Mouse (Mus musculus) fibroblast of lung, adult 2 months (primary cell): ENCODE data around the gene Fam24a.

Experiments used
- DNase-seq: peaks from one replicate; pipeline ENCODE4 v3.0.0-alpha.2; 2011; ENCODE audit warnings: low read depth

Fam24a gene

DNA sequence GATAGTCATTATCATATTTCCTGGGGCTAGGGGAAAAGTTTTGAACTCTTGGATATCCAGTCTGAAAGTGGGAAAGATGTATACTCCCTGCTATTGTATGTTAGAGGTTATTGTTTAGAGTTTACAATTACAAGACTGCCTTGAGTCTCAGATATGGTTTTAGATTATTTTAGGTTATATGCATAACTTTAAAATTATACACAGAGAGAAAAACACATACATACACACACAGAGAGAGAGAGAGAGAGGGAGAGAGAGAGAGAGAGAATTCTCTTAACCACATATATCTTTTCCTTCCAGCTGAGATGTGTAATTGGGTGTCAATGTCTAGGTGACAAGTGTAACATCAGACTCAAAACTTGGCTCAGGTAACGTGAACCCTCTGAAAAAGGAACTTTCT is at the start of gene Fam24a:
Fam24a (plus strand) TSS at position 301 of the 400 bp plus-strand sequence.
- DNase-seq = no peak

DNA sequence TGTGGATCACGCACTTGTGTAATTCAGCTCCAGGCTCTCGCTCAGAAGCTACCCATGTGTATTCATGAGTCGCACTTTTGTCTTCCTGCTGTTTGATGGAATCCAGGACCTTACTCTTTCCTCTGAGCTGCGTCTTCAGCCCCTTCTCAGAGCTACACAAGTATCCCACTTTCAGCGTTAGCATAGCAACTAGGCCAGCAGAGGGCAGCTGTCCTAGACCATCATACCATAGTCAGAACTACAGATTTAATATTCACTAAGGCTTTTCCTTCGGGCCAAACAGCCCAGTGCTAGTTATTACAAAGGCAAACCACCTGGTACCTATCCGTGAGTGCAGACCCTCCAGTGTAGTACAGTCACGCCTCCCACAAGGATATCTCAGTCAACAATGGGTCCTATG is 36.5 kb upstream of the Fam24a start:
- DNase-seq = no peak

DNA sequence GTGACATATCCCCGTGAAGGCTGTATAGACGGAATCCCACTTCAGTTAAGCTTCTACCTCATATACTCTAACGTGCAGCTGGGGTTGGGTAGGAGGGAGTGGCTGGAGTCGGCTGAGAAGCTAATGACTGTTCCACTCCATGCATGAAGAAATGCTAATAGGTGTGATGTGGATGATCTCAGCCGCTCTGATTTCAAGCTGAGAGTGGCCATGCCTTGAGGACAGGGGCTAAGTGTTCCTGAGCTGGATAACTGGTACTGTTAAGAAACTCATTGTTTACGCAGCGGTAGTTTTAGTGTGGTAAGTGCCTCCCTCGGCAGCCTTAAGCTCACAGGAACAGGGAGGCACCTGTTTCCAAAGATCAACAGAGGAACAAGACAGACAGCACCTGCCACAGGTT is 30.3 kb upstream of the Fam24a start:
- no peak for DNase-seq

DNA sequence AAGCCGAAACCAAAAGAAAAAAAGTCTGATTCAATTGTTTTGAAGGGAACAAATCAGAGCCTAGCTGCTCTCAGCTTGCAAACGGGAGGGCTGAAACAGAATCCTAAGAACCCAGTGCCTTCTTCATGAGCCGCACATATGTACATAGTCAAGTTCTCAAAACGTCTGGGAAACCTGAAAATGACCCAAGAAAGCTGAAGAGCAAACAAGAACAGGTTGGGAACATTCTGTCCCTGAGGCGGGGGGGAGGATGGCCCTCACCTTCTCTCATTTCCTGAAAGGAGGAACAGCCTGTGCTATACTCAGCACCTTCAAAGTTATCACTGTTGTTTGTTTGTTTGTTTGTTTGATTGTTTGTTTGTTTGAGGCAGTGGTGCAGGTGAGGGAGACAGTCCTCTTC is 26.9 kb upstream of the Fam24a start:
- no peak for DNase-seq

DNA sequence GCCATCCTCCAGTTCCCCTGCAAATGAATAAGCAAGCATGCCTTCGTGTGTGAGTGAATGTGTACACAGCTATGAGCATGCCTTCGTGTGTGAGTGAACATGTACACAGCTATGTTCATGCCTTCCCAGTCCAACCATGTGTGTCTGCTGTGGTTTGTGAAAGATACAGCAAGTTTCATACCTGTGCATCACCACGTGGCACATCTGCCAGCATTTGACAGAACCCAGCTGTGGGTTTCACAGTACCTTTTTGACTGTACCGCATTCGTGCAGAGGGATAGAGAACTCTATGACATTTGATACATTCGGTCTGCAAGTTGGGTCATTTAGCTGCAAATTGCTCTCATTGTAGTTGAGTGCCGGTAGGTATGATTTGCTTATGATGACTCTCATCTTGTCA is 19.2 kb upstream of the Fam24a start:
- DNase-seq = no peak

DNA sequence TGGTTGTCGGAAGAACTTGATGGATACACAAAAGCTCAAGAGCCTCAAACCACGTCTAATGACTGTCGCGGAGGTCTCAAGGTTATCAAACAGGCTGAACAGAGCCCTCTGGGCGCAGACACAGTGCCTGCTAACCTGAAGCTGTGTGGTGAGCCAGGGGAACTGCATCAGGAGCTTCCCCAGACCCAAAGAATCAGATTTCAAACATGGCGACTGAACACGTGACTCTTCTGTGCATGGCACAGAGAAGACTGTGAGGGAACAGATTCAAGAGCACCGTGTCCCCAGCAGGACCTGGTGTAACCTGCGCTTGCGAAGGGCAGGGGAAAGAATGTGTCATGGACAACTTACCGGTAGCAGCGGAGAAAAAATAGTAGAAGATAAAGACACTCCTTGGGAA is 16.1 kb upstream of the Fam24a start:
- DNase-seq = no peak

DNA sequence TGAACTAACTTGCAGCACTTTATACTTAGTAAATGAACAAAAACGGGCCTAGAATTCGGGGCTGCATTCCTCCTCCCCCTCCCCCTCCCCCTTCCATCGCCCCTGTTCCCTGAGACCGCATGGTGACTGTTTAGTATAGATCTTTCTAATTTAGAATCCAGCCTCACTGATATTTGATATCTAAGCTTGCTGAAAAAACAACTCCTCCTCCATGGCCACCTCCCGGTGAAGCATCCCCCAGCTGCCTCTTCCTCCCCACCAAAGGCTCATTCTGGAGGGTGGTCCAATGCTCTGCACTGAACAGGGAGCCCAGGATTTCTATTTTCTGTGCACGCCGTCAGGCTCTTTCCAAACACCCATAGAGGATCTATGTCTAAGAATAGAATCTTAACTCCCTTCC is 15.3 kb upstream of the Fam24a start:
- DNase-seq = no peak

DNA sequence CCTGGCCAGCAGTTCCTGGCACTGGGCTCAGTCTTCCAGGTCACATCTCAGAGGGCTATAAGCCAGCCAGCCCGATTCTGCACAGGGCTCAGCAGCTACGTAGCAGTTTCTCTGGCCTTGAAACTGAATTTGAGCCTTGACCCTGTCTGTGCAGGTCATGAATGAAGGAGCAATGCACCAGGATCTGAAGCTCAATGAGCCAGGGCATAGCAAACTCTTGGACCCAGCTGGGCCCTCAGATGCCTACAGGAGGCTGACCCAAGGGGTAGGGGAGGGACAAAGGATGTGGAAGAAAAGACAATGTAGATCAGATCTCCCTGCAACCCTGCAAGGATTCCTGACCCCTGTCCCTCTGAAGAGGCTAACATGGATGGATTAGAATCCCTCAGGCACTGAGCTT is 11.5 kb upstream of the Fam24a start, which contains the start of gene Cuzd1:
Cuzd1 (minus strand) TSS at position 101 of the 400 bp plus-strand sequence.
- DNase-seq = no peak

DNA sequence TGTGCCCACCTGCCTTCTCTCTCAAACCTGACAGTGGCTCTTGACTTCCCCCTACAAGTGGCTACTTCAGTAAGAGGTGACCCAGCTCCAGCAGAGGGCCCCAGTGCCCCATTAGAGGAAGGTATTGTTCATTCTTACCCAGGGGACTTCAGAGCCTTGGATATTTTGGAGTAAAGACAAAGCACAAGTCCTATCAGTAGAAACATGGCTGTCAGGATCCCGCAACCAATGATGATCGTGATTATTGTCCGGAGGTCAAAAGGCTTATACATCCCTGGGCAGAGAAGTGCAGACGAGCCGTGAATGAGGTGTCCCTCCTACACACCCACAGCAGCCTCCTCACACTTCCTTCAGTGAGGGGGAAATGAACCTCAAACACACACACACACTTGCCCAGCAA is 6.6 kb upstream of the Fam24a start:
- DNase-seq = no peak

DNA sequence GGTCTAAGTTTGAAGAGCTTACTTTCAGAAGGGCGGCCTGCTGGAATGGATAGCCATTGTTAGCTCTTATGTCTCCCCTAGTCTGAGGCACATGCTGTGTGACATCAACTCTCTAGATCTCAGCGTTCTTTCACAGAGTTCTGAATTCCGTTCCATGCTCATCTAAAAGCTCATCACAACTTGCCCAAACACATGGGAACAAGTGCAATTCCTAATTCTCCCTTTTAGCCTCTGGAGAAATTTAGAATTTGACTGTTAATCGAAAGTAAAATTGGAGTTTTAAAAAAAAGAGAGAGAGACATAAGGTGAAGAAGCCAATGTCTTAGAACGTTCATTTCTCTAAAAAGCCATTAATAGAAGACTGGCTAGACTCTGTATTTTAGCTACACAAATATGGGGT is 4.2 kb upstream of the Fam24a start, which contains the start of gene Fam24b:
Fam24b (minus strand) TSS at position 101 of the 400 bp plus-strand sequence.
- no peak for DNase-seq

DNA sequence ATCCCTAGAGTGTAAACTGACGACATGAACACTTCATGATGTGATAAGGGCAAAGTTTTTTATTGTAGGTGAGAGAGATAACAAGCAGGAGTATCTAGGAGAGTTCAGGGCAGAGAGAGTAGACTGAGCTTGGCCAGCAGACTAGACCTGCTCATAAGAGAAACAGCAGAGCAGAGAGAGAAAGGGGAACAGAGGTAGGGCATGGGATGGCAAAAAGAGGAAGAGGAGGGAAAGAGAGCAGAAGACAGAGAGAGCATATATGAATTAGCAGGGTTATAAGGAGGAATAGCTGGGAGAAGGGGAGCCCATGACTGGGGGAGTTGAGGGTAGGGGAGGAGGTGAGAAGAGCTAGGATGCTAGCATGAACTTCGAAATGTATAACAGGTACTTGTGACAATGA is 2.0 kb upstream of the Fam24a start:
- DNase-seq = no peak

DNA sequence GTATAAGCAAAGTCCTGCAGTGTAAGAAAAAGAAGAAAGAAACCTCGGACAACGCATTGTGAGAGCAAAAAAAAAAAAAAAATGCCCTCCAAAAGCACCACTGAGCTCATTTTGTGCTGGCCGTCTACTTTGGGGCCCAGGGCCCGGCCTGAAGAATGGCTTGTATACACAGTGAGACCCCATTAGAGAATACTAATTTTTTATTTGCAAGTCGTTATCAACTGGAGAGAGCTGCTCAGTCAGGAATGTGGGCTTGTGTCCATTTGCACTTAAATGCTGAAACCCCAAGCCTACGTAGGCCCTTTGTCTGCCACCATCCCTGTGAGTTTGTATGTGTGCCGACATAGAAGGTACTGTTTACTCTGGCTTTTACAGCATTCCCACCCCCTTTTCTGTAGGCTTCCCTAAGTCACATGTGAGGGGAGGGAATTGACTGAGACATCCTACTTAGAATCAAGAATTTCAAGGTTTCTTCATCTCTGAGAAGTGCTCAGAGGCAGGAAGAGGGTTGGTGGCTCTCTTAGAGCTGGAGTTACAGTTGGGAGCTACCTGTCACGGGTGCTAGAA is 3.9 kb downstream of the Fam24a start:
- no peak for DNase-seq

DNA sequence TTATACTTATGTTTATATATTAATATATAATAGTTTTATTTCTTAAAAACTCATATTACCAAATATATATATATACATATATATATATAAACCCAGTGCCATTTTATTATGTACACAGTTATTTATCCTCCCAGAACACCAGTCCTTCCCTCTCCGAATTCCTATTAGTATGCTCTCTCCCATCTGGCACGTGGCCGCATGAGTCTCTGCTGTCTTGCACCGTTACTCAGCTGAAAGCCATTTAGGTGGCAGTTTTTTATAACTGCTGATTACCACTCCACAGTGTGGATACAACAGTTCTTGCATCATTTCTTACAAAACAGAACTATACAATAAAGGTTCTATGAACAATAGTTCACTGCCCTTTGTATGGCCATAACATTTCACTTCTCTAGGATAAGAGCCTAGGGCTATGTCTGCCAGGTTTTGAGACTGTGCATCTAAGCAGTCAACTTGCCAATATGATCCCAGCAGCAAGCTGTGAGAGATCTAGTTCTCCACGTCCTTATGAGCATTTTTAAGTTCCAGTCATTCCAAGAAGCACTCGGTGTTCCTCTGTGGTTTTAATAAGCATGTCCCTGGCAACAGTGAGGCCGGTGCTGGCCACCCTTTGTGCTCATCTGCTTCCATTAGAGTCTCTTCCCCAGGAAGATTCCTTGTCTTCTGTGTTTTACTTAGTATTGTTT is 12.3 kb downstream of the Fam24a start:
- no peak for DNase-seq

DNA sequence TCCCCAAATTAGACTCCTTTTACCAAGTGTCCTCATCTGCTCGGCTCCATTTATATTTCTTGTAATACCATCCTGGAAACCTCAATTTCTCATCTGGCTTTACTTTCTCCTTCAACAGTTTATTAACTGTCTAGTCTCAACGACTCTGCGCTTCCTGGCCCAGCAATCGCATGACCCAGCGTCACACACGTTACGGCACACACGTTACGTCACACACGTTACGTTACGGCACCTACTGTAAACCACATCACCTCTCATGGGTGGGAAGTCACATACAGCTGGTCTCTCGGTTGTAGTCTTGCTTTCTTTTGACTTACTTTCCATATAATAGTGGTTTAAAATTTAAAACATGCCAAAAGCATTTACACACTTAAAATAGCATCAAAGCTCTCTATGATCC is 22.4 kb downstream of the Fam24a start:
- no peak for DNase-seq

DNA sequence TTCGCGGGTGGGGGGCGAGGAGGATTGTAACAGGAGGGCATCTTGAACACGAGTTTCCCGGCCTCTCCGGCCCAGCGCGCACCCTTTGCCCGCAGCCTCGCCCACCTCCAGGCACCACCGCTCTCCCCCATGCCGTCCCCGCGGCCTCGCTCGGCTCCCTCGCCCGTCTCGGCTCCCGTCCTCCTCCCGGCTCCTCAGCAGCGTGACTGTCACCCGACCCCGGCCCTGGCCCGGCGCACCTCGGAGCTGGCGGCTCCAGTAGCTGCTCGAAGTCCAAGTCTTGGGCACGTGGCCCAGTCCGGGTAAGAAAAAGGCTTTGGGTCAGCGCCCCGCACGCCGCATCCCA is 28.6 kb downstream of the Fam24a start:
- no peak for DNase-seq

DNA sequence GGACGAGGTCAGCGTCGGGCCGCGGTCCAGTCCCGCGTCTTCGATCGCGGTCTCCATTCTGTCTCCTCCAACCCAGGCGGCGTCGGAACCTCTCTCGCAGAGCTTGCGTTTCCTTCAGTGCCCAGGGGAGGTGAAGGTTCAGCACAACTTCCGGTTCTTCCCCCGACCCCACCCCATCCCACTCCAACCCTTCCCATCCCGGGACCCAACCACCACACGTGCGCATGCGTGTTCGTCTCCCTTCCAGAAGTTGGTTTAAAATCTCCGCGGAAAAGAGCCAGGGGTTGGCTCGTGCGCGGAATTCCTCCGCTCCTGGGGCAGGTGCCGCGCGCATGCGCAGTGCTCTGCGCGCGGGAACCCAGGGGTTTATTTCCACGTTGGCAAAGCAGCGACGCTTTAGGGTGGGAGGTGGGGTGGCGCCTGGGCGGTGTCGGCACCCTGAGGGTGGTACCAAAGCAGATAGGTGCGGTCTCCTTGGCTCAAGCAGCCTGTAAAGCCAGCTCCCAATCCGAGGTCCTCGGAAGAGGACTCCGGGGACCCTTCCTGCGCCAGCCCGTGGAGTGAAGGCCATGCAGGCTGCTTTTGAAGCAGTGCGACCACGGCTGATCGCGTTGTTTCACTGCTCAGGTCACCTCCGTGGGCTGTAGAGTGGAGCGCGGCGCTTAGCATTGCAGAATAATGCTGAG is 29.1 kb downstream of the Fam24a start, which contains the start of gene 2310057M21Rik:
2310057M21Rik (minus strand) TSS at position 145 of the 686 bp plus-strand sequence.
- peak; percentile 92 for DNase-seq

DNA sequence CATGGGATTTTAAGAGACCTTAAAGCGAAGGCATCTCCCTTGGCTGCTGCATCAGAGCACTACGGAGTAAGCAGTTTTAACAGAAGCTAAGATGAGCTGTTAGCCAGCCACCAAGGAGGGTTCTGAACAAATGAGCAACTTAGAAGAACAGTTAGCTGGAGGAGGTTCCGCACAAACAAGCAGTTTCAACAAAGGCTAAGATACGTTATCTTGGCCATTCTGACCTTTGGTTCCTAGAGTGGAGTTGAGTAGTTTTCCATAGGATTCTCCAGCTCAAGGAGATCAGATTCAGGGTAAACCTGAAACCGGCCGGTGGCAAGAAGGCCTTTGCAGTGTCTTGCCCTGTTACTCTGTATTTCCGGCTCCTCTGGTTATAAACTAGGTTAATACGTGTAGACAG is 30.5 kb downstream of the Fam24a start:
- DNase-seq = no peak

DNA sequence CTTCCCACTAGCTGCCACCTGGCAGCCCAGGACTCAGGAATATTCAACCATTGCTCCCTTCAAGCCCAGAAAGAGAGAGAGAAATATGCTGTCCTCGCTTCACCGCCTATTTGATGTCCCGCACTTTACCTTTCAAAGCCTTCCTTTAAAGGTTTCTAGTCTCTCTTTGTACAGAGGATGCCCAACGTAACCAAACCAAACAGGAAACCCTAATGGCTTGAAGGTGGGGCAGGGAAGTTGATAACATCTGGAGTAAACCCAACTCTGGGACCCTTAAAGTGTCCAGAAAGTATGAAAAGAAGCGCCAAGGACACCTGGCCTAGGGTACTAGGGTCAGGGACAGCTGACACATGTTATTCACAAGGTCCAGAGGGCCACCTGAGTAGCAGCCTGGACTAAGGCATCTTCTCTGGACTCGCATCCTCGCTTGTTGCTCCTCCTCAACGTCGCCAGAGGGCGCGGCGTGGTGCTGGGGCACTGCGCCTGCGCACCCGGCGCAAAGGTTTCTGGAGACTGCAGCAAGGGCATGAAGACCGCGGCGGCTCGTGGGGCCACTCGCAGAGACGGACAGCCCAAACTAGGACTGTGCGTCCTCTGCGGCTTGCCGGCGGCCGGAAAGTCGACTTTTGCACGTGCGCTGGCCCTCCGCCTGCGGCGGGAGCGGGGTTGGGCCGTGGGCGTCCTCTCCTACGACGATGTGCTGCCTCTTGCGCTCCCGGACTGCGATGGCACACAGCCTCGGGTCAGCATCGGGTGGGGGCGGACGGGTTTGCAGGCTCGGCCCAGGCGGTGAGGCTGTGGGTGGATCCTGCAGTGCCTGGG is 37.2 kb downstream of the Fam24a start, which contains the start of gene Pstk:
Pstk (plus strand) TSS at position 494 of the 822 bp plus-strand sequence.
- peak; percentile 86 for DNase-seq

DNA sequence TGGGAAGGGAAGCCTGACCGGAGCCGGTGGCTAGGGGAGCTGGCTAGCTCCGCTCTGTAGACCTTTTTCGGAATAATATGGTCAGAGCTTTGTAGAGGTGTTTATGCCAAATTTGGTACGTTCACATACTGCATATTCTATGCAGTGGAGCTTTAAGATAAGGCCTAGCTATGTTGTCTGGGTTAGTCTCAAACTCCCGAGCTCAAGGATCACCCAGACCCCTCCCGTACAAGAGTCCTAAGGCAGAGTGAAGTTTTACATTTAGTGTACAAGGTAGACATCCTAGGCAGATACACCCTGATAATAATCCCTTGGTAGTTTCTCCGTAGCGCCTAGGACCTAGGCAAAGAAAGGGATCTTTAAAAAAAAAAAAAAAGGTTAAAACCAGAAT is 37.8 kb downstream of the Fam24a start:
- no peak for DNase-seq

DNA sequence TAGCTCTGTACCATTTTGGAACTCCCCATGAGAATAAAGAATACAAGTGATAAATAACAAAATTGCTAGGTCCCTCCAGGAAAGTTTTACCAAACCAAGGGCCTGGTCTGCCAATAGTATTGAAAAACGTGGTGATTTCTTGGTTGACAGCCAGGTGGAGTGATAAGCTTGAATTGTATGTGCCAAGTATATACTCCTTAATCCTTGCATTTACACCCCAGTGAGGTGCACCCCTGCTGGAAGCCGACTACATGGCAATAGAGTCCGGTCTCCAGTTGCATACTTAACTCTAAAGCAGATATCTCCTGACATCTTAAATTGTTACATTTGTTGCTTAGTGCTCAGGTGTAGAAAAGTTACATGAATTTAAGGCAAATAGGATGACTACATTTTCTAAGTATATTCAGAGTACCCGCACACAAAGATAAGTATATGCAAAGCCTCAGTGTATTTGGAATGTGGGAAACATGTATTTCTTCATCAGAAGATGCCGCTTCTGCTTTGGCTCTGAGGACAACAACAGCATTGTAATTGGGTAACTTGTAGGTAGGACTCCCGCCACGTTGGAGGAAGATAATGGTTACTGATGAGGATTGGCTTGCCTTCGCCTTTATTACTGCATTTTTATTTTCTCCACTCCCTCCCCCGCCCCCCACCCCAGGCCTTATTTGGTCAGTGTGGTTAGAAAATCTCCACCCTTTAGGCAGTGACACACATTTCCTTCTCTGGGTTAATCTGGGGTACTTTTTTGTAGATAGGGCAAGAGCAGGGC is 38.4 kb downstream of the Fam24a start:
- DNase-seq = no peak
